Mouse (Mus musculus) left cerebral cortex, adult 11 months (tissue): ENCODE results near the gene Ankrd34a.

ENCODE experiments used
- DNase-seq: peaks from one replicate; pipeline ENCODE4 v3.0.0; 2022; ENCODE audit warnings: low spot score

The Ankrd34a gene

DNA sequence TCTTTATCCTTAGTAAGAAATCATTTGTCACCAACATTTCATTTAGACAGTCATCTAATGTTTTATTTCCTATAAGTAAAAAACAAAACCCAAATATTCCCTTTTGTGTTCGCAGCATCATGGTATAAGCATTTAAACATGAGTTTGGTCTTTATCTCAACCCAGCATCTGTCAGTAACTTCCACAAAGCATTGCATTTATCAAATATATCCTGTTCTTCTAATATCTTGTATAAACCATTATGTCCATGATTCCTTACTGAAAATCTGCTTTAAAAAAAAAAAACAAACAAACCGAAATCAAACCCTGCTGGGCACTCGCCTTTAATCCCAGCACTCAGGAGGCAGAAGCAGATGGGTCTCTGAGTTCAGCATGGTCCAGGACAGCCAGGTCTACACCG lies 10.2 kb downstream of the Ankrd34a start:
- DNase-seq = no peak

DNA sequence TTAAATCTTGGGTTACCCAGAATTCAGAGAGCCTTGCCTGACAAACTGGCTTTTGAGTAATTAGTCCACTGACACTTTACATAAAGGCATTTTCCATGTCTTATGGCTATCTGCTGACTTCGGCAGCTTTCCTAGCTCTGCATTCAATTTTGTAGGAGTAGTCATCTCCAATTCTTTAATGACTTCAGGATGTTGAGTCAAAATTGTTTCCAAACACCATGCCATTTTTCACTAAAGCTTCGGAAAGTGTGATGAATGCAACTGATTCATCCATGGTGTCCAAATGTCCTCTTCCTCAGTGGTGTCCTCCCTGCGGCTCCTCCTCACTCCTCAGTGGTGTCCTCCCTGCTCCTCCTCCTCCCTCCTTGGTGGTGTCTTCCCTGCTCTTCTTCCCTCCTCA lies 21.5 kb downstream of the Ankrd34a start:
- no peak for DNase-seq

DNA sequence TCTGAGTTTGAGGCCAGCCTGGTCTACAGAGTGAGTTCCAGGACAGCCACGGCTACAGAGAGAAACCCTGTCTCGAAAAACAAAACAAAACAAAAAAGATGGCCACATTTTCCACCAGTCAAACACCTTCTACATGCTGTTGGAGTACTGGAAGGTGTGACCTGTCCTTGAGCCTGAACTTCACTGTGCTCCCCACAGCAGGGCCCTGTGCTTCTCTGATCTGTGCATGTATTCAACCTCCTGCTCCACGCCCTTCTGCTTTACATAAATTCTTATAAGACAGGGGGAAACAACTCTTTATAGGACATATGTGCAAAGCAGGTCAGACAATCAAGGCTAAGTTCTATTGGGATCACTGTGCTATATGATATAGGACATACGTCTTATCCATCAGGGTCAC lies 26.8 kb downstream of the Ankrd34a start:
- DNase-seq = no peak

DNA sequence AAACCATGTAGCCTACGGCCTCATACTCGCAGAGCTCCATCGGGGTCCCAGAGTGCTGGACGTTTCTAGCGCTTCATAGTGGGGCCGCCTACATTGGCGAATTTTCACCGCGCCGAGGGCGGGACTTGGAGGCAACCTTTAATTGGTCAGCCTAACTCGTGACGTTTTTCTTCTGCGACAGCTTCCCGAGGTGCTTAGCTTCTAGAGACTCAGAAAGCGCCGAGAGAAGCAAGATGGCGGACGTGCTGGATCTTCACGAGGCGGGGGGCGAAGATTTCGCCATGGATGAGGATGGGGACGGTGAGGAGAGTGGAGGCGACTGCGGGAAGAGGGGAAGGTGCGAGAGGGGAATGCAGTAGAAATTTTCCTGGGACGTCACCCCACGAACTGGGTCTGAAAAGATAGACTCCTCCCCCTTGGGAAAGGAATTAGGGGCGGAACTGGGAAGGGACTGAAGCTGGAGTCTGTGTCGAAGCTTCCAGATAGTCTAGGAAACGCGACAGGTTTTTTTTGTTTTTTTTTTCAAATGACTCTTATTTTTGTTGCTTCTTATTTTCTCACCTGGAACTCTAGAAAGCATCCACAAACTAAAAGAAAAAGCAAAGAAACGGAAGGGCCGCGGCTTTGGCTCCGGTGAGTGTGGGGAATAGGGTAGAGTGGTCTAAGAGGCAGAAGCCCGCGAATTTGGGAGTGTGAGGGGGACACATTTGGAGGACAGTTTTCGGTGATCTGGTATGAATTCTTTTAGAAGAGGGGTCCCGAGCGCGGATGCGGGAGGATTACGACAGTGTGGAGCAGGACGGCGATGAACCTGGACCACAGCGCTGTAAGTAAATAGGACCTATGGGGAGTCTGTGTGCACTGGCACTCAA lies 33.5 kb downstream of the Ankrd34a start, which contains the start of gene Rbm8a:
TSS of gene Rbm8a (plus strand) at position 205 of the 872 bp plus-strand sequence.
- DNase-seq = peak; percentile 94

DNA sequence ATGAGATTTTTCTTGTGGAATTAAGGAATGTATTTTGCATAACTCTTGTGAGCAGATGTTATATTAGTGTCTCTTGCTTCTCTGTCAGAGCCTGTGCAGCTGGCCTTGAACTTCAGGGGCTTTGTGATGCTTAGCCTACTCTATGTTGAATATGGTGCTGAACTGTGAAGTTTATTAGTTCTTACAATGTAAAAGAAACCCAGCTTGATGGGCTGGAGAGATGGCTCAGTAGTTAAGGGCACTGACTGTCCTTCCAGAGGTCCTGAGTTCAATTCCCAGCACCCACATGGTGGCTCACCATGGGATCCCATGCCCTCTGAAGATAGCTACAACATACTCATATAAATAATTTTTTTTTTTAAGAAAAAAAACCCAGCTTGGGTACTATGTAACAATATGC lies 35.6 kb downstream of the Ankrd34a start:
- DNase-seq = no peak

DNA sequence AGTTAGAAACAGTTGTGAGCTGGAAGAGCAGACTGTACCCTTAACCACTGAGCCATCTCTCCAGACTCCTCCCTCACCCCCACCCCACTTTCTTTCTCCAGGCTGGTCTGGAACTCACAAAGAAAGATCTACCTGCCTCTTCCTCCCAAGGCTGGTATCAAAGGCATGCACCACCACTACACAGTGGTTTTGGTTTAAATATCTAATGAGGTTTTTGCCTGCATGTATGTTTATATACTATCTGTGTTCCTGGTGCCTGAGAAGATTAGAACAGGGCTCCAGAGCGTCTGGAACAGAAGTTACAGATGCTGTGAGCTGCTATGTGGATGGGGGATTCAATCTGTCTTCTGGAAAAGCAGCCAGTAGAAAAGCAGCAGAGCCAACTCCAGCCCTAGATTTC lies 37.6 kb downstream of the Ankrd34a start:
- DNase-seq = no peak

DNA sequence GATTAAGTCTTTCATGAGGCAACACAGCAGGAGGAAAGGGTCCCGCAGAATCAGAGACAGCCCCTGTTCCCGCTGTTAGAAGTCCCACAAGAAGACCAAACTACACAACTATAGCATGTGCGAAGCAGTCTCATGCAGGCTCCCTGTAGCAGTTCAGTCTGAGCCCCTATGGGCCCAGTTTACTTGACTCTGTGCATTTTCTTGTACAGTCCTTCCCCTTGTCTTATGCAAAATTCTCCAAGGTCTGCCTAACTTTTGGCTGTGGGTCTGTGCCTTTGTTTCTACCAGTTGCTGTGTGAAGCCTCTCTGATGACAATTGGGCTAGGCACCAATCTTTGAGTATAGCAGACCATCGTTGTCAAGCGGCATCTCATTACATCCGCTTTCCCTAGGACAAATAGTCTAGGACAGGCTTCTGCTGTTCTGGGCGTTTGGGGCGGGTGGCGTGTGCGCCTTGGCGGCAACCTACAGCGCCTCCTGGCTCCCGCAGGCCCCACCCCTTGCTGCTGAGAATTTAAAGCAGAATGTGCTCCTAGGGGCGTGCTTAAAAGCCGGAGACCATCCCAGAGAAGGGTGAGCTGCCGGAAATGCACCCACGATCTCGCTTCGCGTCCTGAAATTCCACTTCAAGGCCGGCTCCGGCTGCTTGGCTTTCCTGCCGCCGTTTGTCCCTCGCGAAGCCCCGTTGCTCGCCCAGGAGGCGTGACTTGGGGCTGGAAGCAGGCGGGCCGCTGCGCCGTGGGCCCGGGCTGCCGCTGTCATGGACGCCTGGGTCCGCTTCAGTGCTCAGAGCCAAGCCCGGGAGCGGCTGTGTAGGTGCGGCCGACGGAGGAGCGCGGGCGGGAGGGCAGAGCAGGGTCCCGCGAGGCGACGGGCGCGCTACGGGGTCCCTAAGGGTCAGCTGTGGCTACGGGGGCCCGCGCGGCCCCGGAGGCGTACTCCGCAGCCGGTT lies 38.8 kb downstream of the Ankrd34a start, which contains the start of the genes Pex11b and Gm42957:
TSS of gene Pex11b (plus strand) at position 449 of the 952 bp plus-strand sequence.
TSS of gene Gm42957 (plus strand) at position 547 of the 952 bp plus-strand sequence.
- DNase-seq = peak; percentile 71

DNA sequence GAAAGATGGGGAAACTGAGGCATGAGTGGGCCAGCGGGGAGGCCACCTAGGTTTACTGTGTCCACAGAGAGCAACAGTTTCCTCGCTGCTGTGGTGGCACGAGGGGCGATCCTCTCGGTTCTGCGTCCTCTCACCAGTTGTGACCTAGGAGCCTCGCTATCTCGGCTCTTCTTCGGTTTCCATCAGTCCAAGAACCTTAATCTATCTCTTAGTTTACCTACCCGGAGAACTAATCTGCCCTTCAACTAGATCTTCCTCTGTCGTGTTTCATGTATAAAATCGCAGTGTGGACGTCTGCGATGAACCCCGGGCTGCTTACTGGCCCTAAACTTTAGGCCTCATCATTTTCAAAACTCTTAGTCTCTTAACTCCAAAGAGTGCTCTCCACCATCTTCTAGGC lies 39.5 kb downstream of the Ankrd34a start:
- no peak for DNase-seq

DNA sequence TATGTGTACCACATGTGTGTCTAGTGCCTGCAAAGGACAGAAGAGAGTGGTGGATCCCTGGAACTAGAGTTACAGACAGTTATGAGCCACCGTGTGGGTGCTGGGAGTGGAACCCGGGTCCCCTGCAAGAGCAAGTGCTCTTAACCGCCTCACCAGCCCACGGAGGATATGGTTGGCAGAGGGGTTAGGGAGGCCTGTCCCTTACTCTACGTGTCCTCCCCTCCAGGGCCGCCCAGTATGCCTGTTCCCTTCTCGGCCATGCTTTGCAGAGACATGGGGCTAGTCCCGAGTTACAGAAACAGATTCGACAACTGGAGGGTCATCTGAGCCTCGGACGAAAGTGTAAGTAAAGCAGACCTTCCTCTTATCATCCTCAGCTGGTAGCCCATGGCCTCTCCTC lies 40.0 kb downstream of the Ankrd34a start:
- no peak for DNase-seq

DNA sequence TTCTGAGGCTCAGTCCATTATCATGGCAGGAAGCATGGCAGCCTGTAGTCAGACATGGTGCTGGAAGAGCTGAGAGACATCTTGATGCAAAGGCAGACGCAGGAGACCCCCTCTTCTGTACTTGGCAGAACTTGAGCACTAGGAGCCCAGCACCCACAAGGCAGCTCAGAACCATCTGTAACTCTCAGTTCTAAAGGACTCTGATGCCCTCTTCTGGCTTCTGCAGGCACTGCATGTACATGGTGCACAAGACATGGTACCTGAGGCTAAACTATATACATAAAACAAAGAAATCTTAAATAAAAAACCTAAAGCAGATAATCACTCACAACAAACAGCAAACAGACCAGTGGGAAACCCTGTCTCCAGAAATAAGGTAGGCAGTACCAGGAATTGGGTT lies 42.8 kb downstream of the Ankrd34a start:
- peak; percentile 21 for DNase-seq

DNA sequence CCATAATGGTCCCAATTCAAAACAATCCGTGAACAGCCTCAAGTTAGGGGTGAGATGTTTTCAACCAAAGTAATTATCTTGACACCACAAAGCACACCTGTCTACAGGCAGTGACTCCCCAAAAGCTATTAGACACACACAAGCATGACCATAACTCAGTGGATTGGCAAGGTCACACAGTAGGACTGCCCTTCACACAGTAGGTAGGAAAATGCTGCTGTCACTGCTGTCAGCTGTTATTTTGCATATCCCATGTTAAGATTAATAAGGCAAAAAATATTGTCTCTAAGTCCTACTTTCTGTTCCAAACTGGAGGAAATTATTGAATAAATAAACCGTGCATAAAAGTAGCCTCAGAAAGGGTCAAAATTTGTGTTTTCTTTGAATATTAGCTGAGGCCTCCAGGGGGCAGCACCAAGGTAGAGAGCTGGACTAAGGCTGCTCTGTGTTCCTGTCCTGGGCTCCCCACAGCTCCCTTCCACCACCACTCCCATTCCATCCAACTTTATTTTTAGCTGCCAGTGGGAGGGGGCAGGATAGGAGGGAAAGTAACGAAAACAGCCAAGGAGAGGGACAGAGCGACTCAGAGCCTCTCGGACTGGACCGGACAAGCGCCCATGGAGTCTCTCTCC lies 48.7 kb downstream of the Ankrd34a start, which contains the start of gene Itga10:
TSS of gene Itga10 (plus strand) at position 567 of the 632 bp plus-strand sequence.
- DNase-seq = no peak

DNA sequence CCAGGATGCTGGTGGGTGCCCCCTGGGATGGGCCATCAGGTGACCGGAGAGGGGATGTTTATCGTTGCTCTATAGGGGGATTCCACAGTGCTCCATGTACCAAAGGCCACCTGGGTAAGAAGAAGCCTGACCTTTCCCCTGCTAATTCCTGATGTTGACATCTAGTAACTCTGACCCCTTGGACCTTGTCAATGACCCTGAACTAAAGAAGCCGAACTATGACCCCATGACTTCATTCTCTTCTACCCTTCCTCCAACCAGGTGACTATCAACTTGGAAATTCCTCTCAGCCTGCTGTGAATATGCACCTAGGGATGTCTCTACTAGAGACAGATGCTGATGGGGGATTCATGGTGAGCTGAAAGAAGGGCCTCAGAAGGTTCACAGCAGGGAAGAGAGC lies 50.9 kb downstream of the Ankrd34a start:
- DNase-seq = no peak
